Comparison of ENCODE assay signal across 8 mouse cellular contexts in the genomic region with DNA sequence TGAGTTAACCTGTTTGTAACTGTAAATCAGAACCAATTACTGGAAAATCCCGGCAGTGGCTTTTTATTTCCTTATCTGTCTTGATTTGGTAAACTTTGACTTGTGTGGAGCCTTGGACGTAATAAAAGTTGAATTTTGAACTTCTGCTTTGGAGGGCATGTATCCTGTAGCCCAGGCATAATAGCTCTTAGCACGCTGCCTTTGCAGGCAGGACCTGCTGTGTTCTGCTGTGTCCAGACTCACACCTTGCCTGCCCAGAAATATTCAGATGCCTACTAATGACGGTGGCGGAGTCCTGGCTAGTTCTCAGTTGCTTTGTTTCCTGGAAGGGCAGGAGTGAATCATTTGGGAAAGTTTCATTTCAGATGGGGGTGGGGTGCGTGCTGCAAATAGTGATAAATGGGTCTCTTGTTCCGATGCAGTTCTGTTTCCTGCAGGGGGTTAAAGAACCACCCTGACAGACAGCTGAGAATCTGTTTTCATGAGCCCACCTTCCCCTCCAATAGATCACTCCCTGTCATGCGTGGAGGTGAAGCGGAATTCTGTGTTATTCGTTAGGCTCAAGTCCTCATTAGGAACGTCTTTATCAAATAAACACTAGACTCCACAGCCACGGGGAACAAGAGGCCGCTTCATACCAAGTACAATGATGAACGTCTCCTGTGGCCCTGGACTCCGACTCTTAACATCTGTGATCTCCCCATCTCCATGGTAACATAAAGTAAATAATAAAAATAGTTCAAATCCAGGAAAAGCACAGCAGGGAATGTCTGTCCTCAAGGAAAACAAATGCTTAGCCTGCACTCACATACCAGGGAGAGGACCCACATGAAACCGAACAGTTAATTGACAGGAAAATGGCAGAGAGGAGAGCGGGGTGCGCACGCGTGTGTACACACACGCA. TPM values are rescaled to one million over a fixed set of nuclear protein-coding genes. Genes with fewer than 3 reads are reported as not detected.
DNase-seq lines count a peak whose midpoint lies in the region; ATAC-seq and TF ChIP-seq lines count a peak whose summit lies in the region.

No protein-coding gene starts in this region.

- peak overlapping the region; percentile 16 for H3K27ac ChIP-seq in gastrocnemius, adult 2 months
- H3K27ac ChIP-seq in hindbrain, embryonic 15.5 days (replicated peaks): no peak overlapping the region; the same call in 1 of the 2 replicates
- H3K27ac ChIP-seq in midbrain, embryonic 15.5 days: no peak overlapping the region

- intact Hi-C loops in gastrocnemius, adult 2 months (cut with DNase I): no loop called here
- intact Hi-C loops in gastrocnemius, postnatal 36 days (cut with DNase I): no loop called here

- H3K4me1 ChIP-seq in hindbrain, embryonic 15.5 days (replicated peaks): peaks cover 13% of the 10 kb centered on the region
- peaks cover 8% of the 10 kb centered on the region for H3K4me1 ChIP-seq in midbrain, embryonic 15.5 days

- no peaks in the 10 kb centered on the region for H3K27me3 ChIP-seq in hindbrain, embryonic 15.5 days
- no peaks in the 10 kb centered on the region for H3K27me3 ChIP-seq in midbrain, embryonic 15.5 days (replicated peaks)

- WGBS in hindbrain, embryonic 15.5 days: 48% methylated on average over 21 of the region's 21 CpGs
- WGBS in midbrain, embryonic 15.5 days: 56% methylated on average over 21 of the region's 21 CpGs

- H3K9me3 ChIP-seq in hindbrain, embryonic 15.5 days: no peaks in the 10 kb centered on the region
- H3K9me3 ChIP-seq in midbrain, embryonic 15.5 days: no peaks in the 10 kb centered on the region

- H3K36me3 ChIP-seq in hindbrain, embryonic 15.5 days: no peaks in the 10 kb centered on the region
- no peaks in the 10 kb centered on the region for H3K36me3 ChIP-seq in midbrain, embryonic 15.5 days (replicated peaks)

- peak; percentile 65 for ATAC-seq in hindbrain, embryonic 15.5 days (ENCODE audit: low FRiP score, low read depth)
- peak; percentile 63; the same call in 1 of the 2 replicates for ATAC-seq in midbrain, embryonic 15.5 days (replicated peaks)

- TF ChIP-seq CTCF in gastrocnemius, adult 2 months (IDR thresholded peaks at IDR 0.05): no peak
- TF ChIP-seq CTCF in brain, embryonic 14.5 days (IDR thresholded peaks at IDR 0.05; ENCODE audit: borderline replicate concordance, extremely low read depth, insufficient read depth, insufficient read length): no peak

- H3K9ac ChIP-seq in hindbrain, embryonic 15.5 days: no peak overlapping the region
- H3K9ac ChIP-seq in midbrain, embryonic 15.5 days: no peak overlapping the region

- no peak for DNase-seq in gastrocnemius, adult 2 months
- DNase-seq in gastrocnemius, postnatal 36 days: no peak
- peak; percentile 59 for DNase-seq in brain, embryonic 14.5 days (ENCODE audit: low read depth)
- no peak for DNase-seq in cerebellum, adult 8-10 months
- DNase-seq in testis, postnatal 14 days (ENCODE audit: low spot score): no peak
- DNase-seq in gastrocnemius, postnatal 10 days: no peak

- TF ChIP-seq POLR2A in brain, embryonic 14.5 days (IDR thresholded peaks at IDR 0.05; ENCODE audit: borderline replicate concordance, extremely low read depth, insufficient read depth, insufficient read length, poor library complexity, severe bottlenecking): no peak

- peak overlapping the region; percentile 39 for H3K4me3 ChIP-seq in gastrocnemius, adult 2 months
- H3K4me3 ChIP-seq in hindbrain, embryonic 15.5 days: no peak overlapping the region
- H3K4me3 ChIP-seq in midbrain, embryonic 15.5 days: no peak overlapping the region

- H3K4me2 ChIP-seq in hindbrain, embryonic 15.5 days: peak overlapping the region; percentile 25; the same call in 1 of the 2 replicates
- H3K4me2 ChIP-seq in midbrain, embryonic 15.5 days: no peak overlapping the region

RNA-seq across cellular contexts. Expression of a gene that starts 54.7 kb away (rescaled TPM):
- 10 to 100 TPM; 23.9 to 39.9 TPM for total RNA-seq in gastrocnemius, adult 2 months (2021)
- 10 to 100 TPM; 25.8 to 26.6 TPM for total RNA-seq in gastrocnemius, postnatal 36 days (2021)
- polyA plus RNA-seq in brain, embryonic 14.5 days (2012; rRNA removed): 32.9 and 46.2 TPM in 2 replicates
- polyA plus RNA-seq in hindbrain, embryonic 15.5 days (2015; fragmentation: Nextera tagmentation; extraction: Ambion mirVana): 65.4 and 70.7 TPM in 2 replicates
- polyA plus RNA-seq in midbrain, embryonic 15.5 days (2015; fragmentation: Nextera tagmentation; extraction: Ambion mirVana): 64.4 and 65.1 TPM in 2 replicates
- 10 to 100 TPM; 70.2 to 87.0 TPM for total RNA-seq in gastrocnemius, postnatal 10 days (2021)
